Mouse (Mus musculus): ENCODE data around the gene Echs1. TPM values are rescaled to one million over a fixed set of nuclear protein-coding genes. Genes with fewer than 3 reads are reported as not detected.

The Echs1 gene
- 153 and 161 TPM in 2 replicates for polyA plus RNA-seq (2015; fragmentation: Nextera tagmentation; extraction: Ambion mirVana)

DNA sequence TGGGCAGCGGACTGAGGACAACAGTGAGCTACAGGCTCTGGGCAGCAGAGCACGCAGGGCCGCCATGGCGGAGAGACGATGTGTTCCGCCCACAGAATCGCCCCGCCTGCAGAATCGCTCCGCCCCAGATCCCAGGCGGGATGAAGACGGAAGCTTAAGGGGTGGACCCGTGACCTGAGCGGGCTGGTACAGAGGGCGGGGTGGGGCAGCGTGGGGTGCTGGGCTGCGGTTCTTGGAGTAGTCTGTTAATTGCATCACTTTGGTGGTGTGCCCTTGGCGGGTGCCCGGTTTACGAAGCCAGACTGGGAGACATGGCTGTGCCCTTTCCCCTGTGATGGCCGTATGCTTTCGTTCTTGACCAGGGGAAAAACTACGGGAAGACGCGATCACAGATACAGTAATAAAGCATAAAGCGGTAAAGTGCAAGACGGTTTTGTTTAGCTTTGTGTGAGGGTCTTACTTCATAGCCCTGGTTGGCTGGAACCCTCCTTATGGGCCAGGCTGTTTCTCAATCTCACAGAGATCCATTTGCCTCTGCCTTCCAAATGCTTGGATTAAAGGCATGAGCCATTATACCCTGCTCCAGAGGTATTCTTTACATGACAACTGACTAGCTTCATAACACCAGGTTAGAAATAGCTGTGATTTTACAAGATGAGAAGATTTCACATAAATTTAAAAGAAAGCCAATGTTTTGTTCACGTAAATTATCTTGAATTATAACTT, at the start of gene Echs1:
Gene Echs1 (minus strand): TSS at position 148 of the 726 bp plus-strand sequence.
- no peak for TF ChIP-seq CTCF (IDR thresholded peaks at IDR 0.05; ENCODE audit: low read depth)
- Histone ChIP-seq H3K27ac (ENCODE audit: low read depth, low read length) (peak within 1 kb of the TSS; percentile 90), H3K4me1 (replicated peaks; ENCODE audit: control insufficient read depth, insufficient read depth, low read length) (no peaks in the 10 kb centered on the region), H3K4me3 (ENCODE audit: low read depth, low read length) (peak within 1 kb of the TSS; percentile 76), H3K36me3 (ENCODE audit: control insufficient read depth, insufficient read depth) (peaks cover 17% of the 10 kb centered on the region), H3K4me2 (replicated peaks; ENCODE audit: low read depth) (peak within 1 kb of the TSS; percentile 88), H3K9ac (ENCODE audit: low read depth, low read length) (peak within 1 kb of the TSS; percentile 74), H3K9me3 (ENCODE audit: control insufficient read depth) (no peaks in the 10 kb centered on the region), H3K27me3 (replicated peaks; ENCODE audit: control insufficient read depth, insufficient read depth, low read length) (no peaks in the 10 kb centered on the region)
- WGBS, result 4% methylated on average over 28 of the region's 28 CpGs
- peak; percentile 88 for ATAC-seq

DNA sequence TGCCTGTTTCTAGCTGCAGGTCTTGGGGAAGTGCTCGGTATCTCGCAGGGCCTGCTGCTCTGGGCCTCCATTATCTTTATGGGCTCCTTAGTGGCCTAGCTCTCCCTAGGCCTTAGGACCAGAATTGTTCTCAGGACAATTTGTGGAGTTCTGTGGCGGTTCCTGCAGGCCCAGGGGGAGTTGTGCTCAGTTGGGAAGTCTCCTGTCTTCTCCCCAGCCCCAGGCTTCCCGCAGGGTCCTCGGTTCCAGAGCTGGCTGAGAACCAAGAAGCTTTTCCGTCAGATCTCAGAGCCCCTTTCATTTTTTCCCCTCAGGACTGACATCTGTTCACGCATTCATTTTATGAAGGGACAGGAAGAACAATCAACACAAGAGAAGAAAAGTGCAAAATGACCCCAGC, 48.4 kb upstream of the Echs1 start, which contains the start of gene Olfr522:
Gene Olfr522 (minus strand): TSS at position 101 of the 400 bp plus-strand sequence.
- no peak for TF ChIP-seq CTCF (IDR thresholded peaks at IDR 0.05; ENCODE audit: low read depth)
- Histone ChIP-seq H3K36me3 (ENCODE audit: control insufficient read depth, insufficient read depth) (no peaks in the 10 kb centered on the region), H3K27me3 (replicated peaks; ENCODE audit: control insufficient read depth, insufficient read depth, low read length) (no peaks in the 10 kb centered on the region), H3K4me3 (ENCODE audit: low read depth, low read length) (no peak within 1 kb of the TSS), H3K4me2 (replicated peaks; ENCODE audit: low read depth) (no peak within 1 kb of the TSS), H3K27ac (ENCODE audit: low read depth, low read length) (no peak within 1 kb of the TSS), H3K9ac (ENCODE audit: low read depth, low read length) (no peak within 1 kb of the TSS), H3K4me1 (replicated peaks; ENCODE audit: control insufficient read depth, insufficient read depth, low read length) (no peaks in the 10 kb centered on the region), H3K9me3 (ENCODE audit: control insufficient read depth) (no peaks in the 10 kb centered on the region)
- WGBS, result 65% methylated on average over 7 of the region's 7 CpGs
- no peak for ATAC-seq

DNA sequence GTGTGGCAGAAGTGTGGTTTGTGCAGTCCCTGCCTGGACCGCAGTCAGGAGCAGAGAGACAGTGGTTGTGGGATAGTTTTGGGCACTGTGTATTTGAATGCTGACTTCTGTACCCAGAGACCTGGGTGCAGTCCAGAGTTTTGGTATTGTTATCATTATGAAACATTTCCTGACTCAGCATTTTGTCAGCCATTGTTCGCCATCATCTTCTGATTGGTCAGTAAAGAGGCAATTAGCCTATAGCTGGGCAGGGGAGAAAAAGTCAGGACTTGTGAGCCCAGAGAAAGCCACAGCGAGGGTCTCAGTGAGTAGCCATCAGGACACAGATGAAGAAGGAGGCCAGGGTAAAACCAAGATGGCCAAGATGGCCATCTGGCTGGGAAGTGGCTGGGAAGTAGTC, 44.1 kb upstream of the Echs1 start:
- H3K9me3 ChIP-seq (ENCODE audit: control insufficient read depth), result no peaks in the 10 kb centered on the region
- H3K4me1 ChIP-seq (replicated peaks; ENCODE audit: control insufficient read depth, insufficient read depth, low read length), result no peaks in the 10 kb centered on the region
- TF ChIP-seq CTCF (IDR thresholded peaks at IDR 0.05; ENCODE audit: low read depth), result no peak
- 81% methylated on average over 3 of the region's 3 CpGs for WGBS
- no peak overlapping the region for H3K4me2 ChIP-seq (replicated peaks; ENCODE audit: low read depth)
- ATAC-seq, result no peak
- no peak overlapping the region for H3K4me3 ChIP-seq (ENCODE audit: low read depth, low read length)
- no peak overlapping the region for H3K9ac ChIP-seq (ENCODE audit: low read depth, low read length)
- H3K27me3 ChIP-seq (replicated peaks; ENCODE audit: control insufficient read depth, insufficient read depth, low read length), result peaks cover 1% of the 10 kb centered on the region; the same call in 1 of the 2 replicates
- H3K27ac ChIP-seq (ENCODE audit: low read depth, low read length), result no peak overlapping the region
- H3K36me3 ChIP-seq (ENCODE audit: control insufficient read depth, insufficient read depth), result no peaks in the 10 kb centered on the region

DNA sequence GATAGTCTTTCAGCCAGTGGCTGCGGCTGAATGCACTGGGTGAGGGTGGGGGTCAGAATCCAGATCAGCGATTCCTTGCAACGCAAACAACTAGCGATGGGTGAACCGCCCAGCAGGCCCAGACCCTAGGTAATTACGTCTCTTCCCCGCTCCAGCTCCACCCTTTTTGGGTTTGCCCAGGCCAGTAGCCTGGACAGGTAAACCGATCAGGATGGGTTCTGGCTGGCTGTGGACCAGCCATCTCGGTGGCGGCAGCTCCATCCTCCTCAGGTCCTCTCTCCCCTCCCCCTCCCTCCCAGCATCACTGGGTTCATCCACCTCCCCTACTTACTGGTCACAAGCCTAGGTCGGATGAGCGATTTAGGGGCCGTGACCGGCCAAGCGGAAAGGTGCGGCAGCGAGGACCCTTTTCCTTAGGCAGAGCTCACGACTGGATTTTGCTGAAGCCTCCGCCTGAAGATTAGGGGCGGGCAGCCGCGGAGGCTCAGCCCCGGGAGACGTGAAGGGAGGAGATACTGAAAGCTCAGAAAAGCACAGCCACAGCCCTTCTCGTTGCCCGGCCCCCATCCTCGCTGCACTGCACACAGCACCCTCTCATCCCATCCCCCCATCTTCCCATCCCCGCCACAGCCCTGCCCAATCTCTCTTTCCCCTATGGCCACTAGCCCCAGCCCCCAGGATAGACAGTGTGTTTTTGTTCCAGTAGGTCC, 38.1 kb upstream of the Echs1 start, which contains the start of gene Sprn:
Gene Sprn (minus strand): TSS at position 660 of the 710 bp plus-strand sequence.
- ATAC-seq, result no peak
- TF ChIP-seq CTCF (IDR thresholded peaks at IDR 0.05; ENCODE audit: low read depth), result no peak
- H3K4me1 ChIP-seq (replicated peaks; ENCODE audit: control insufficient read depth, insufficient read depth, low read length), result no peaks in the 10 kb centered on the region
- no peaks in the 10 kb centered on the region for H3K36me3 ChIP-seq (ENCODE audit: control insufficient read depth, insufficient read depth)
- H3K4me2 ChIP-seq (replicated peaks; ENCODE audit: low read depth), result peak within 1 kb of the TSS; percentile 30
- H3K27me3 ChIP-seq (replicated peaks; ENCODE audit: control insufficient read depth, insufficient read depth, low read length), result peaks cover 18% of the 10 kb centered on the region
- no peaks in the 10 kb centered on the region for H3K9me3 ChIP-seq (ENCODE audit: control insufficient read depth)
- peak within 1 kb of the TSS; percentile 20 for H3K4me3 ChIP-seq (ENCODE audit: low read depth, low read length)
- 4% methylated on average over 28 of the region's 28 CpGs for WGBS
- H3K27ac ChIP-seq (ENCODE audit: low read depth, low read length), result no peak within 1 kb of the TSS
- H3K9ac ChIP-seq (ENCODE audit: low read depth, low read length), result no peak within 1 kb of the TSS

DNA sequence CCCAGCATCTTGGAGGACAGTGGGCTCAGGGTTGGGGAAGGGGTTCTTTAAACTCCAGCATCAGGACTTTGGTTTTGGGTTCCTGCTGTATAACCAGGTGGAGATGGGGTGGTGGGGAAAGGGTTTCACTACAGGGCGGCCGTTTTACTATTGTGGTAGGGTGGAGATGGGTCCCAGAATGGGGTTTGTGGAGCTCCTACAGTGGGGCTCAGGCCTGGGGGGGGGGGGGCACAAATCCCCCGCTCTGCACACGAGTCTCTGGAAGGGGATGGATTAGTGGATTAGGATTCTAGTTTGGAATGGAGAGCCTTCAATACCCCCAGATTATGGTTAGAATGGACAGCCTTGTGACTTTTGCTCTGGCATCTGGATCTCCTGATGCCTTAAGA, 37.5 kb upstream of the Echs1 start:
- 34% methylated on average over 4 of the region's 4 CpGs for WGBS

DNA sequence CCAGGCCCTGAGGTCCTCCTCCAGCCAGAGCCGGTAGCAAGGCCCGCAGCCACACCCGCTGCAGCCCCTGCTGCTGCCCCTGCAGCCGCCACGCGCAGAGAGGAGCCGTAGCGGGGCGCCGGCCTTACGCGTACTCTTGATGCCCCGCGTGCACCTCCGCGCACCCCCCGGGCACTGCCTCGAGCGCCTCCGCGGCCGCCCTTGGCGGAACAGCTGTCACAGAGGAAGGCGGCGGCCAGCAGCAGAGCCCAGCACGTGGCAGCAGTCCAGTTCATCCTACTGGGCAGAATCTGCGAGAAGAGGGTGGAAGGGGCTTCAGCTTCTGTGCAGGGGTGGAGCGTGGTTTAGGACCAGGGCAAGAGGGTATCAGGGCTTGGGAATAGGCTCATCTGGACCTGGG, 37.1 kb upstream of the Echs1 start:
- Histone ChIP-seq H3K4me3 (ENCODE audit: low read depth, low read length) (no peak overlapping the region), H3K4me1 (replicated peaks; ENCODE audit: control insufficient read depth, insufficient read depth, low read length) (no peaks in the 10 kb centered on the region), H3K27ac (ENCODE audit: low read depth, low read length) (no peak overlapping the region), H3K4me2 (replicated peaks; ENCODE audit: low read depth) (no peak overlapping the region), H3K36me3 (ENCODE audit: control insufficient read depth, insufficient read depth) (no peaks in the 10 kb centered on the region), H3K9ac (ENCODE audit: low read depth, low read length) (no peak overlapping the region), H3K27me3 (replicated peaks; ENCODE audit: control insufficient read depth, insufficient read depth, low read length) (peaks cover 18% of the 10 kb centered on the region), H3K9me3 (ENCODE audit: control insufficient read depth) (no peaks in the 10 kb centered on the region)
- TF ChIP-seq CTCF (IDR thresholded peaks at IDR 0.05; ENCODE audit: low read depth), result no peak
- 5% methylated on average over 28 of the region's 28 CpGs for WGBS
- no peak for ATAC-seq

More for the DNA sequence above, 37.5 kb upstream of the Echs1 start:
- ATAC-seq, result no peak
- Histone ChIP-seq H3K9me3 (ENCODE audit: control insufficient read depth) (no peaks in the 10 kb centered on the region), H3K36me3 (ENCODE audit: control insufficient read depth, insufficient read depth) (no peaks in the 10 kb centered on the region), H3K27ac (ENCODE audit: low read depth, low read length) (no peak overlapping the region), H3K4me3 (ENCODE audit: low read depth, low read length) (no peak overlapping the region), H3K9ac (ENCODE audit: low read depth, low read length) (no peak overlapping the region), H3K4me2 (replicated peaks; ENCODE audit: low read depth) (no peak overlapping the region), H3K27me3 (replicated peaks; ENCODE audit: control insufficient read depth, insufficient read depth, low read length) (peaks cover 18% of the 10 kb centered on the region), H3K4me1 (replicated peaks; ENCODE audit: control insufficient read depth, insufficient read depth, low read length) (no peaks in the 10 kb centered on the region)
- no peak for TF ChIP-seq CTCF (IDR thresholded peaks at IDR 0.05; ENCODE audit: low read depth)

Data from intestine, postnatal 0 days (tissue).